Mouse (Mus musculus): ENCODE data around the gene Paqr7. TPM values are rescaled to one million over a fixed set of nuclear protein-coding genes. Genes with fewer than 3 reads are reported as not detected.
A peak's percentile ranks its signal among the peaks of the same experiment; 100 is the strongest.

The Paqr7 gene
- total RNA-seq, 2 experiments from 2014 or later = 60.9 to 67.1 TPM

DNA sequence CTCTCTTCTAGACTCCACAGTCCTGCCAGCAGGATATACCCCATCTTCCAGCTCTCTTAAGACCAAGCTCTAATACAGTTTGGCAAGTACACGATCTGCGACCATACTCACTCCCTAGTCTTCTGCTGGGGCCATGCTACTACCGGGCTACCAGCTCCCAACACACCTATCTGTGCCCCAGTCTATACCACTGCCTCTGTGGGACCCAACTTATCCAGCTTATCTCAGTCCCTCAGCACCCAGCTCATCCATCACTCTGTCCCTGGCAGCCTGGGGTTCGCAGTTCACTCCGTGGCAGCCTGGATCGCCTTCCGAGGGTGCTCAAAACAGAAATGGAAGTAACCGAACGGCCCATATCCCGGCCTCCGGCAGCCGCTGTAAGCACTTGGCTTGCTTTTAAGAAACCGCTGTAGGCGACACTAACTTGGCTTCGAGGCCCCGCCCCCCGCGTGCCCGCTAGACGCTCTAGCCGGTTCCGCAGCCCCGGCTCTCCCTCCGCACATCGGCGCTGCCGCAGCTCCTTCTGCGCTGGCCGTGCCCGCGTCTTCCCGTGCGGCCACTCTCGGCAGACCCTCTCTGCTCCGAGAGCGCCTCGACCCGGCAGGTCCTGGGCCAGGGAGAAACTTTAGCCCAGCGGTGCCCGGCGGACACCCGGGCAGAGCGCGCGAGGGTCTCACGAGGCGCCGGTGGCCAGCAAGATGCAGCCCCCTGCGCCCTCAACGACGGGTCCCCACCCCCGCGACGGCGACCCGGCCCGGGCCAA, 37.8 kb downstream of the Paqr7 start:
- no peak for DNase-seq (ENCODE audit: low spot score in 2 of 2)

DNA sequence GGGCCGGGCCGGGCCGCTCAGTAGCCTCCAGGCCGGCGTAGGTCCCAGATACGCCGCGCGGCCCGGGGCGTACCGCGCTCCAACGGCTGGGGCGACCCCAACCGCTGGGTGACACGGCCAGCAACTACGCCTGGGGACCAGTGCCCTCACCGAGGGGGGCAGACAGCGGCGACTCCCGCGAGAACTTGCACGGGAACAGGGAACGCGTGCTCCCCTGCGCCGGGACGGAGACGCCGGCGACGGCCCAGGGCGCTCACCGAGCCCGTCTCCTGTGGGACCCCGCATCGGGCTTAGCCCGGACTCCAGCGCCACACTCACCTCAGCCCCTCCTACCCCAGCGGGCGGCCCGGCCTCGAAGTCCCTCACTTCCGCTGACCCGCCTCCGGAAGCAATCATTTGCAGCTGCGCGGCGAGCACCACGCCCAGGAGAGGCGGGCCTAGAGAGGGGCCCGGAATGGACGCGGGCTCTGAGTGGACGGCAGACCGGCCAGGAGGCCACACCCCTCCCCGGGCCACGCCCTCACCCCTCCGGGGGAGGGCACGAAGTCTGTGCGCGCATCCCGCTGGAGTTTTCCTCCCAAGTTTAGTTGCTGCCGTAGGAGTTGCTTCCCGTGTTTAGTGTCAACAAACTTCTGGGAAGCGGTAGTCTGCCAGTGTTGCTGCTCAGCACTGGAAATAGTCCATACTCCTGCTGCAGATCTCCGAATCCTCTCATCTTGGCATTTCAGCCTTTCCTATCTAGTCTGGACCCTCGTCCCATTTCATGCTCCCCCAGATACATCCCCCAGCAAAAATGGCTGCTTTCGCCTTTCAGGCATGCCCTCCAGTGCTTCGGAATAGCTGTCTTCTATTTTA, 38.7 kb downstream of the Paqr7 start, which contains the start of gene Mtfr1l:
TSS of gene Mtfr1l (minus strand) at position 456 of the 855 bp plus-strand sequence.
- DNase-seq (ENCODE audit: low spot score in 2 of 2) = peak; percentile 97

DNA sequence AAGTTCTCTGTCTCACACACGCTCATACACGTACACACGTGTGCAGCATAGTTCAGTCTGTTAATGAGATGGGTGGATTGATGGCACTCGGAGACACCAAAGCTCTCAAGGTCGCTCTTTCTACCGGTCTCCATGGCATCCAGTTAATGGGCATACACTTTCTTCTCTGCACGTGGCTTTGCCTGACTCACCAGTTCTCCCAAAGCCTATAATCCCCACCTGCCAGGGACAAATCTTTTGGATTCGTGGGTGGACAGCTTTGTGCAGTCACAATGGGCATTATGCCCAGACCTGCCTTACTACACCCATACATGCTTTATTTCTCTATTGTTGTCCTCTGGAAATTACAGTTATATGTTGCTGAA, 39.3 kb downstream of the Paqr7 start:
- DNase-seq (ENCODE audit: low spot score in 2 of 2) = peak; percentile 55 to 74

DNA sequence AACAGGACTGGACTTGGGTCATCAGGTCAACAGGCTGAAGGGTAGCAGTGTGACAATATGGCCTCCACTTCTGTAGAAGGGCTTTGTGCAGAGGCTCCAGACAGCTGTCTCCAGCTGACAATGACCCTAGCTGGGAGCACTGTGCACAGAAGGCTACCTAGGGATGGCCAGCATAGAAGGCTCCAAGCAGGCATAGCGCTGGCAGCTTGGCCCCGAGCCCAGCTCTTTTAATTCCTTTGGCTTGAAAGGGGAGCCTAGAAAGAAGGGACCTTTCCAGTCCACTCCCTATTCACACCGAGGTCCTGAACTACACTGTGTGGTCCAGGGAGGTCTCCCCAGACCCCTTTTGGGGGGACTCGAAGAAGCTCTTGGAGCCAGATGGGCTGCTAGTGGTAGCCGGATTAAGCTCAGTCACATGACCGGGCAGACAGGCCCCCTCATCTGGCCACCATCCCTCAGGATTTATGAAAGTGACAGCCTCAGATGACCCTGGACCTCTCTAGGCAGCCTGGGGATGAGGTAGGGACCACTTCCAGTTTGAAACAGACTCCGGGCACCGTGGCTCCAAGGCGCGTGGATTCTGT, 42.6 kb downstream of the Paqr7 start:
- no peak for DNase-seq (ENCODE audit: low spot score in 2 of 2)

DNA sequence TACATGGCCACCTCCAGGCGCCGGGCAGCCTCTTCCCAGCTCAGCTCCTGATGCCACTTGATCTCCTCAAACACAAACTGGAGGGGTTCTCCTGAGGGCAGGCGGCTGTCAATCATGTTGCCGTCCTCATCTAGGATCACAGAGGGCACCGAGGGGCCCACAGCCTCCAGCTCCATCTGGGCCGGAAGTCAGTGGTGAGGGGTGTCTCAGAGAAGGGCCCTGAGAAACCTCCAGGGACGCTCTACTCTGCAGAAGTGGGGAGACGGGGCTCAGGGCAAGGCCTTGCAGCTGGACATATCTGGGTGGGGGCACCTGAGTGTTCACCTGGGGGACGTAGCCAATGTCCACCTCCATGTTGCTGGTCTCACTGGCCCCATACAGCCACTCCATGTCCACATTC, 46.2 kb downstream of the Paqr7 start:
- DNase-seq (ENCODE audit: low spot score in 2 of 2) = no peak

DNA sequence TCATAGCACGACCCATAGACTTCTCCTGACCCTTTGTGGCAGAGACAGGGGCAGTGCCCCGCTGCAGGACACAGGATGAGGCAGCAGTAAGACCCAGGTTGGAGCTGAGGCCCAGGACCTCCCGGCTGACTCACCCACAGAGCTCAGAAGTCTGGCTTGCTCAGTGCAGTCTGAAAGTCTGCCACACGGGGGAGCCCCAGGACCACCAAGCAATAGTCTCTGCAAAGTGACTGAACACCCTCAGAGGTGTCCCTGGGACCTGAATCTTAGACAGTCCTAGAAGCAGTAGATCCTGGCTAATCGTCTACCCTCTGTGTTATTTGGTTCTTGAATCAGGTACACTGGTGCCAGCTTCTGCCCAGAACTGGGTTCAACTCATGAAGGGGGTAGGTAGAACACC, 46.8 kb downstream of the Paqr7 start:
- peak; percentile 85 to 97 for DNase-seq (ENCODE audit: low spot score in 2 of 2)

DNA sequence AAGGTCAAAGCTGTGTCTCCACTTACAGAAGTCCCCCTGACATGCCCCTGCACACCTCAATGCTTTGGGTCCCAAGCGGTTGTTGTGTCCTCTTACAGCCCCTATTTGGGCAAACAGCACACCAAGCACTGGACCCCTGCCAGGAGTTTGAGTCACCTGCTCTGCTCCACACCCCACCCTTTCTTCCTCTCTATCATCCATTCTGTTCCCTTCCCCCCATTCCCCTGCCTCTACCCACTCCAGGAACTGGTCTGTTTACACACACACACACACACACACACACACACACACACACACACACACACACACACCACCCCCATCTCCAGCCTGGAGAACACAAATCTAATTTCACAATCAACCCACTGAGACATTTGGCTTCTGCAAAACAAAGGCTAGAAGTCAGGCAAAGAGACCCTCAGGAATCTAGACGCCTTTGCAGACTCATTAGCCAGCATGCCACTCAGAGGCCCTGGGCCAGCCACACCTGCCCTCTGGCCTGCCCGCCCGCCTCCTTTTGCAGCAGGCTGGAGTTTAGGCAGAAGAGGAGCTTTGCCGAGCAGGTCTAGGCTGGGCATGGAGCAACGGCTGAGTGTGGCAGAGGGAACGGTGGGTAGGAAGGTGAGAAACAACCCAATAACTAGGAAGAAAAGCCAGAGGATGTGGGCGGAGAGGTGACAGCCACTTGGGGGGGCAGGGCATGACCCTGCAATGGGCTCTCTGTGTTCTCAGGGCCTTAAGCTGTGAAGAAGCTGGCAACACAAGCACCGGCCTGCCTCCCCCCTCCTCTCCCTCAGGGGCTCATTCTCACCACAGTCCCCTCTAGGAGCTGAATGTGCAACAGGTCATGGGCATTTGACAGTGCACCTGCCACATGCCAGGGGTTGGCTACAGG, 50.6 kb downstream of the Paqr7 start:
- no peak for DNase-seq (ENCODE audit: low spot score in 2 of 2)

DNA sequence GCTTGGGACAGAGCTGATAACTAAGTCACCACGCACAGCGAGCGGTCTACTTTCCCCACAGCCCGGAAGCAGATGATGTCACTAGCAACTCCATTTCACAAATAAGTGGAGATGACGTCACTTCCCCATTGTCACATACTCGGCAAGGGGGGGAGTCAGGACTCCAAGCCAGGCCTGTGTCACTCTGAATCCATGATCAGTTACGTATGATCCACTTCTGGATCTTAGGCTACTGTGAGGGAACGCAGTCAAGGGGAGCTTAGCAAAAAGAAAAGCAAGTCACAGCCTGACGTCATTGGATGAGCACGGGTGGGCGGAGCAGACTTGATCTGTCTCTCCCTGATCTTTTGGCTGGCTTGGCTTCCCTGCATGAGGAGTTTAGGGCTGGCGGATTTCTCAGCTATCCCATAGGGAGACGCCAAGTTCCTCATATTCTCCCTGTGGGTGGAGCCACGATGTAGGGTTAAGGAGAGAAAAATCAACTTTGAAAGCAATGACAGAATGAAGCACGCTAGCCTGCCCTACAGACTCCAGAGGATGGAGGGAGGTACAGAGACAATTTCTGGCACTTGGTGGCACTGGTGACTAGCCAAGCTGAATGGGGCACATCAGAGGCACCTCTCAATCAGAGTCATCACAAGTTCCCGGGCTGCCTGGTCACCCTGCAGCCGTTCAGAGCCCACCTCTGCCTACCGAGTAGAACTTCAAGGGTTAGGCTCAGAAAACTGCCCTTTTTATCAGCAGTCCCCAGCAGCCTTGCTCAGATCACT, 51.9 kb downstream of the Paqr7 start:
- no peak for DNase-seq (ENCODE audit: low spot score in 2 of 2)

DNA sequence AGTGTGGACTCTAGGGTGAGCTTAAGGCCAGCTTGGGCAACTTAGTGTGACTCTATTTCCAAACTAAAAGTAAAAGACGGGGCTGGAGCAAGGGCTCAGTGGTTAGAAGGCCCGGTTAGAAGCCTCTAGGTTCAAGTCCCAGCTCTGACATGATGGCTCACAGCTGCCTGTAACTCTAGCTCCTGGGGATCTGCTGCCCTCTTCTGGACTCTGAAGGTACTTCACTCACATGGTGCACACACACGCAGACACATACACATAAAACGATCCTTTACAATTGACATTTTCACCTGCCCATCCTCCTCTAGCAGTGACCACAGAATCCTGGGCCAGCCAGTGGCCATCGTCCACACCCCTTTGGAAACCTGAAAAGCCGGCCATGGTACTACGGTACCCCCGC, 53.4 kb downstream of the Paqr7 start:
- no peak for DNase-seq (ENCODE audit: low spot score in 2 of 2)

DNA sequence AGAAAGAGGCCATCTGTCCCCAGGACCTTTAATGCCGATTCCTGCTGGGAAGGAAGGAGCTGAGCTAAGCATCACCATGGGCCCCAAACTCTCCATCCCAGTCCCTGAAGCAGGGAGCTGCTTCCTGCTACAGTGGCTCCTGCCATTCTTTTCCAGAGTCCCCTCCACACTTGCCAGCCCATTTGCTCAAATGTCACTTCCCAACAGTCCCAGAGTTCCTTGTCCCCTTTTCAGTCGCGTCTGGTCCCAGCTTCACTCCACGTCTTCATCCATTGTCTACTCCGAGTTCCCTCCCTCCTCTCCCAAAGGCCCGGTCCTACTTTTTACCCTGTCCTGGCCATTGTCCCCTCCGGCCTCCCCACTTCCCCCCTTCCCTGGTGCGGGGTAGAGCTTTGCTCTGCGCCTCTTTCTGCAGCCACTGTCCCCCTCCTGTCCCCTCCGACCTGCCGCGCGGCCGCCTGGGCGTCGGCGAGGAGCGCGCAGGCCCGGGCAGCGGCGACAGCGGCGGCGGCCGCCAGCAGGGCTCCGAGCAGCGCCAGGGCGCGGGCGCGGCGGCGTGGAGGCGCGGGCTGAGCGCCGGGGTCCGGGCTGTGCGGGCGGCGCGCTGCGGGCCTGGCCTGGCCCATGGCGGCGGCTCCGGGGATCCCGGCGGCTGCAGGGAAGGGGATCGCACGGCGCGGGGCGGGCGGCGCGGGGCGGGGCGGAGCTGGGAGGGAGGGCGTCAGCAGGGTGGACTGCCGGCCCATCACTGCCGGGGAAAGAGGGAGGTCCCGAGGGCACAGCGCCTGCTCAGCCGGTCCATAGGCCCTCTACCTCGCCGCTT, 55.2 kb downstream of the Paqr7 start, which contains the start of gene Selenon:
TSS of gene Selenon (minus strand) at position 673 of the 823 bp plus-strand sequence.
- no peak for DNase-seq (ENCODE audit: low spot score in 2 of 2)

DNA sequence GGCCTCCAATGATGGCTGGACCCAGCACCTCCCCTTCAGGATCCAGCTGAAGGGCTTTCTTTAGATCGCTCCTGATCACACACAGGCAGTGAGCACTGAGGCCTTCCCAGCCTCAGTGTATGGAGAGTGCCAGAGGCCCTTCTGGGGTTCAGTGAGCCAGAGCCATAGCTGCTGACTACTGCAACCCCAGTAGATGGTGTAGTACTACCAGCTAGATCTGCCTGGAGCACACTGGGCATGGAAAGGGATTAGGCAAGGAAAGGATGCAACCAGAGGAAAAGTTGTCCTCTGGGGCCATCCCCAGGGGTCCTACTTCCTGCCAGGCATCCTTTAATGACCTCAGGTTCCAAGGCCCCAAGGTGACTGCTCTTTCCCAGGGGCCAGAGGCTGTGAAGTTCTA, 57.1 kb downstream of the Paqr7 start:
- no peak for DNase-seq (ENCODE audit: low spot score in 2 of 2)

DNA sequence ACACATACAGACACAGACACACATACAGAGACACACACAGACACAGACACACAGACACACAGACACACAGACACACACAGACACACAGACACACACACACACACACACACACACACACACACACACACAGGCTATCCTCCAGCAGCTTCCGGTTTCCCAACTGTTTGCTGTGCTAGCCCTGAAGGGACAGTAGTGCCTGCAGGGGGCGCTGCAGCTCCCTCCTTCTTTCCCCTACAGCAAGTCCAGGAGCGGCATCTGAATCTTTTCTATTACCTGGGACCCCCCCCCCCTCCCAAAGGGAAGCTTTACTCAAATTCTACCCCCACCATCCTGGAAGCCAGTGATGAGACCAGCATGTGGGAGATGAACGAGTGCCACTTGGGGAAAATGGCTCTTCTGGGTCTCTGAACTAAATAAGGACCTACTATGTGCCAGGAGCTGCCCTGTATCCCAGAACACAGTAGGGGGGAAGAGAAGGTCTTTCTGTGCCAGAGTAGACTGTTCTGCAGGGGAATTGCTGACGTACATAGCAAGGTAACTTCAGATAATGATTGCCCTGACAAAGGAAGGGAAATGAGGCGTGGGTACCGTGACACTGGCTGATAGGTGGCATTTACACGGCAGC, 59.6 kb downstream of the Paqr7 start:
- no peak for DNase-seq (ENCODE audit: low spot score in 2 of 2)

DNA sequence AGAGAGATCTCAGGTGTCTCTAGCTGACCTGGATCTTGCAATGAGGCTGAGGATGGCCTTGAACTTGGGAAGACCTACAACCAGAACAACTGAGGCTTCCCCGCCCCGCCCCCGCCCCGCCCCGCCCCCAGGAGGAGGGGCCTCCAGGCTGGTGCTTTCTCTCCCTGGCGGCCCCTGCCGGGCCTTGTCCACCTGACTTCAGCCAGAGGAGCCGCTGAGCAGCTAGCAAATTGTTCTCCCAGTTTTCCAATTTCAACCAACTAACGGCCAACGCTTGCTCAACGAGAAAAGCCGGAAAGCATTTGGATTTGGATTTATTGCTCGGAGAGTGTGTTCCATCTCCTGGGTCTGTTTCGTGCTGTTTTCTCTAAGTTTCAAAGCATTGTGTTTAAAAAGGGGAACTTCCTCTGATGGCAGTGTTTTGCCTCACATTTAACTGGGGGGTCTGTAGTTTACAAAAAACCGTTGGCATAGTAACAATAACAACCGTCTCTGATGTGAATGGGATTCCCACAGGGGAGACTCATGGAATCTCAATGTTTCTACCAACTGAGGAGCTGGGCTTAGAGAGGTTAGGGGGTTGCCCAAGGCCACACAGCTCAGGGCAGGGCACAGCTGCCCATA, 61.2 kb downstream of the Paqr7 start:
- no peak for DNase-seq (ENCODE audit: low spot score in 2 of 2)

DNA sequence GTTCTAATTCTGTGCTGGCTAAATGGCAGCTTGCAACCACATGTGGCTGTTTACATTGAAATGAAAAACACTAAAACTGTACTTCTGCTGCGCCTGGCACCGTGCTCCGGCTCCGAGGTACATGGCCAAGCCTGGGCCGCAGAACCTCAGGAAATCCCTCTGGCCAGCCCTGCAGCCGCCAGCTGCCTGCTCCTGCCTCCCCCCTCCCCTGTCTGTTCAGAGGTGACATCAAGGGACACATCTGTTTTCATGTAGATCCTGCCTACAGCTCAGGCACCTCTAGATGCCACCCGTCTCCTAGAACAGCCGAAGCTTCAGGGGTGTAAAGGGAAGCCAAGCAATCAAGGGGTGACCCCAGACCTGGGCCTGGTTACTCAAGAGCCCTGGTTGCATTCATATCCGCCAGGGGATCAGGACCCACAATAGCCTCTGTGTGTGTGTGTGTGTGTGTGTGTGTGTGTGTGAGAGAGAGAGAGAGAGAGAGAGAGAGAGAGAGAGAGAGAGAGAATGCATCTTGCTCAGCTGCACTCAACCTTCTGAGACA, 62.1 kb downstream of the Paqr7 start:
- DNase-seq (ENCODE audit: low spot score in 2 of 2) = no peak

DNA sequence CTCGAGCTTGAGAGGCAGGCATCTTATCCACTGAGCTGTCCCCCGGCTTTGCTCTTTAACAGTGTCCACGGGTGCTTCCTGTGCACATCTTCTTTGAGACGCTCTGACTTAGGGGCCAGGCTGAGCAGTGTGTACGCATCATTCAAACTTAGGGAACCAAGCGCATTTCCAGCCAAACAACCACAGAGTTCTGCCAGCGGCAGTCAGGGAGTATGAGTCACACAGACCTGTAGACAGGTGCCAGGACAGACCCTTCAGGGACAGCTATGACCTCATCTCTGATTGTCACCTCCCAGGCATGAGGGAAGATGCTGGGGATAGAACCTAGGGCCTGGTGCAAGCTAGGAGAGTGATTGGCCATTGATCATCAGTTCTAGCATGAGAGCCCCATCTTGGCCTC, 62.7 kb downstream of the Paqr7 start:
- DNase-seq (ENCODE audit: low spot score in 2 of 2) = no peak

Measured in layer of hippocampus, adult 18-20 months (tissue).